ENCODE assay signal across 20 mouse cellular contexts in the genomic region with DNA sequence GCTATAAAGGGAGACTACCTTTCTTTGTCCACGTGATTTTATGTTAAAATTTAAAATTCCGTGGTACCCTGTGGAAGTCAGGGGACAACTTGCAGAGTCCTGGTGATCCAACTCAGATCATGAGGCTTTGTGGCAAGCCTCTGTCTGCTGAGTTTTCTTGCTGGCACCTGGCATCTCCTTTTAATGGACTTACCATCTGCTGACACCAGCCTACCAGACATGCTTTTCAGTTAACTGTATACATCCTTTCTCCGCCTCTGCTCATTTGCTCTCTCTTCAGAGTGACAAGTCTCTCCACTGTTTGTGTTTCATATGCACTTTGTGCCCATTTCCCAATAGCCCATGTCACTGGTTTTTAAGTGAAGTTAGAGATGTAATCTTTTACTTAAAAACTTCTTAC.
"Had no signal": no experiment of that assay in that cellular context is flagged by ENCODE, and none has a peak within 500 bp of the region (broad histone marks: within the 10 kb centered on the region; RNA-seq: fewer than 3 reads in every experiment).

No protein-coding gene starts in this region.

- H3K4me1 ChIP-seq: limb, embryonic 10.5 days; limb, embryonic 13.5 days; liver, embryonic 12.5 days; liver, embryonic 15.5 days; lung, embryonic 15.5 days; midbrain, embryonic 10.5 days; midbrain, embryonic 13.5 days; neural tube, embryonic 13.5 days had no signal

- H3K4me3 ChIP-seq: layer of hippocampus, adult 2 months; limb, embryonic 10.5 days; limb, embryonic 13.5 days; liver, embryonic 12.5 days; liver, embryonic 15.5 days; lung, embryonic 15.5 days; megakaryocyte, embryonic 14.5 days; midbrain, embryonic 10.5 days; midbrain, embryonic 13.5 days; myocyte; neural tube, embryonic 13.5 days had no signal

- H3K27me3 ChIP-seq: limb, embryonic 13.5 days; liver, embryonic 12.5 days; liver, embryonic 15.5 days; lung, embryonic 15.5 days; megakaryocyte, embryonic 14.5 days; midbrain, embryonic 13.5 days; neural tube, embryonic 13.5 days had no signal

- H3K27ac ChIP-seq: layer of hippocampus, adult 2 months; limb, embryonic 10.5 days; limb, embryonic 13.5 days; liver, embryonic 12.5 days; liver, embryonic 15.5 days; lung, embryonic 15.5 days; midbrain, embryonic 10.5 days; midbrain, embryonic 13.5 days; neural tube, embryonic 13.5 days had no signal

- H3K36me3 ChIP-seq: limb, embryonic 10.5 days; limb, embryonic 13.5 days; liver, embryonic 12.5 days; liver, embryonic 15.5 days; lung, embryonic 15.5 days; midbrain, embryonic 10.5 days; midbrain, embryonic 13.5 days; neural tube, embryonic 13.5 days had no signal

- DNase-seq: kidney, adult 18-20 months; kidney, adult 9 months; kidney, postnatal 14 days; kidney, postnatal 4 days; layer of hippocampus, adult 9-11 months; liver; lung, adult 18-20 months; lung, postnatal 10 days; lung, postnatal 36 days had no signal
